Mouse (Mus musculus) MN1 (cell line): ENCODE measurements around the gene Ier5.
A peak's percentile ranks its signal among the peaks of the same experiment; 100 is the strongest.

Experiments used
- DNase-seq: peaks from one replicate; pipeline ENCODE4 v3.0.0-alpha.2; 2016; ENCODE audit warnings: low spot score

Gene Ier5

GRCm38 (mm10) chr1:155098486-155099279 lies 753 bp downstream of the Ier5 start:
- peak; percentile 63 for DNase-seq

GRCm38 (mm10) chr1:155097931-155098485 lies 1.4 kb downstream of the Ier5 start:
- peak; percentile 67 for DNase-seq

GRCm38 (mm10) chr1:155097354-155097753 lies 2.1 kb downstream of the Ier5 start:
- DNase-seq = peak; percentile 56

GRCm38 (mm10) chr1:155096620-155097261 lies 2.7 kb downstream of the Ier5 start:
- DNase-seq = peak; percentile 36

GRCm38 (mm10) chr1:155093971-155094707 lies 5.3 kb downstream of the Ier5 start:
- no peak for DNase-seq

- peak; percentile 64 for DNase-seq
These were observed 6.2 kb downstream of the Ier5 start for GRCm38 (mm10) chr1:155093145-155093791.

GRCm38 (mm10) chr1:155091842-155092800 lies 7.3 kb downstream of the Ier5 start:
- DNase-seq = peak; percentile 78

- peak; percentile 58 for DNase-seq
These were observed 8.0 kb downstream of the Ier5 start for GRCm38 (mm10) chr1:155091374-155091841.

GRCm38 (mm10) chr1:155090736-155091135 lies 8.7 kb downstream of the Ier5 start:
- no peak for DNase-seq

- no peak for DNase-seq
These were observed 9.1 kb downstream of the Ier5 start for GRCm38 (mm10) chr1:155090327-155090726.

- DNase-seq = peak; percentile 57
These were observed 10.4 kb downstream of the Ier5 start for GRCm38 (mm10) chr1:155088847-155089603.

GRCm38 (mm10) chr1:155088046-155088445 lies 11.4 kb downstream of the Ier5 start:
- DNase-seq = no peak

GRCm38 (mm10) chr1:155086893-155087292 lies 12.5 kb downstream of the Ier5 start:
- no peak for DNase-seq

- no peak for DNase-seq
These were observed 13.0 kb downstream of the Ier5 start for GRCm38 (mm10) chr1:155086416-155086815.

- DNase-seq = peak; percentile 54
These were observed 14.6 kb downstream of the Ier5 start for GRCm38 (mm10) chr1:155084839-155085238.

GRCm38 (mm10) chr1:155083271-155084265 lies 15.9 kb downstream of the Ier5 start:
- peak; percentile 97 for DNase-seq

GRCm38 (mm10) chr1:155082965-155083268 lies 16.5 kb downstream of the Ier5 start:
- DNase-seq = peak; percentile 72

- DNase-seq = no peak
These were observed 17.1 kb downstream of the Ier5 start for GRCm38 (mm10) chr1:155082158-155082964.
